In genomic region chr8:46881348-46881747, GRCm38 (mm10) we compare ENCODE assay signal across 21 mouse cellular contexts.
DNase-seq lines count a peak whose midpoint lies in the region; ATAC-seq and TF ChIP-seq lines count a peak whose summit lies in the region.
"Had no signal": no experiment of that assay in that cellular context is flagged by ENCODE, and none has a peak within 500 bp of the region (broad histone marks: within the 10 kb centered on the region; RNA-seq: fewer than 3 reads in every experiment).

No protein-coding gene starts in this region.

- H3K4me1 ChIP-seq in thymus, adult 2 months (replicated peaks; ENCODE audit: control insufficient read depth, insufficient read depth, low read length) = 0 out of 2 replicates have a peak, but pooled peaks cover 2% of the 10 kb centered on the region
- peaks cover 57% of the 10 kb centered on the region for H3K4me1 ChIP-seq in bone marrow macrophage, adult 2 months (ENCODE audit: control insufficient read depth, insufficient read depth, low read length)
- H3K4me1 ChIP-seq: stomach, embryonic 15.5 days had no signal

- H3K27me3 ChIP-seq in thymus, adult 2 months (ENCODE audit: control insufficient read depth, insufficient read depth, low read length) = no peaks in the 10 kb centered on the region
- H3K27me3 ChIP-seq: forebrain, embryonic 13.5 days; limb, embryonic 12.5 days; Patski; stomach, embryonic 15.5 days had no signal

- ATAC-seq in megakaryocyte, adult 5-6 weeks (ENCODE audit: poor library complexity, severe bottlenecking) = peak; percentile 43; the same call in 1 of the 2 replicates
- ATAC-seq: forebrain, embryonic 13.5 days; Patski had no signal

- H3K36me3 ChIP-seq in thymus, adult 2 months (ENCODE audit: control insufficient read depth, insufficient read depth, low read length) = no peaks in the 10 kb centered on the region
- H3K36me3 ChIP-seq: hindbrain, embryonic 10.5 days; limb, embryonic 12.5 days; midbrain, embryonic 10.5 days; stomach, embryonic 15.5 days had no signal

- DNase-seq in thymus, adult 2 months = peak; percentile 10
- no peak for DNase-seq in thymus, postnatal 10 days (ENCODE audit: low spot score in 2 of 2)
- DNase-seq in thymus, postnatal 36 days = peak; percentile 17 to 19
- no peak for DNase-seq in embryo, embryonic 9.5 days (ENCODE audit: extremely low spot score)
- DNase-seq in cerebellum, postnatal 36 days = no peak
- no peak for DNase-seq in adrenal gland, adult 18-20 months (ENCODE audit: low spot score in 2 of 2)
- DNase-seq: adrenal gland, adult 2 months; cerebellum, postnatal 25 days; gastrocnemius, postnatal 36 days; kidney, adult 18-20 months; lung, adult 2 months; right cerebral cortex, postnatal 14 days had no signal

- H3K4me3 ChIP-seq in thymus, adult 2 months (ENCODE audit: control insufficient read depth, insufficient read depth, low read length) = no peak overlapping the region
- H3K4me3 ChIP-seq in bone marrow macrophage, adult 2 months (ENCODE audit: insufficient read depth, low read length) = no peak overlapping the region
- H3K4me3 ChIP-seq: forebrain, embryonic 13.5 days; hindbrain, embryonic 10.5 days; left cerebral cortex, adult 2 months; limb, embryonic 12.5 days; midbrain, embryonic 10.5 days; stomach, embryonic 15.5 days had no signal

- no peak for TF ChIP-seq CTCF in thymus, adult 2 months (IDR thresholded peaks at IDR 0.05; ENCODE audit: borderline replicate concordance, control insufficient read depth, extremely low read depth, insufficient read depth, low read length, poor library complexity)
- TF ChIP-seq CTCF in bone marrow macrophage, adult 2 months (IDR thresholded peaks at IDR 0.05; ENCODE audit: low read depth, low read length) = no peak

- no peak for TF ChIP-seq POLR2A in thymus, adult 2 months (IDR thresholded peaks at IDR 0.05; ENCODE audit: control insufficient read depth, extremely low read depth, insufficient read depth, low read length, poor library complexity)
- TF ChIP-seq POLR2A in bone marrow macrophage, adult 2 months (IDR thresholded peaks at IDR 0.05; ENCODE audit: borderline replicate concordance, low read depth, low read length) = no peak

- H3K27ac ChIP-seq in thymus, adult 2 months (ENCODE audit: control insufficient read depth, insufficient read depth, low read length) = no peak overlapping the region
- H3K27ac ChIP-seq in bone marrow macrophage, adult 2 months (ENCODE audit: insufficient read depth, low read depth, low read length) = peak overlapping the region; percentile 82
- H3K27ac ChIP-seq: forebrain, embryonic 13.5 days; hindbrain, embryonic 10.5 days; left cerebral cortex, adult 2 months; limb, embryonic 12.5 days; midbrain, embryonic 10.5 days; stomach, embryonic 15.5 days had no signal

- 68% methylated on average over 6 of the region's 6 CpGs for WGBS in thymus, adult 2 months

Comparison
In these comparisons a context has a peak if more than half of its experiments do, and no peak if none do; other contexts are left out.
1. DNase-seq: peak in thymus, adult 2 months (single experiment) and thymus, postnatal 36 days (2 of 2); none in thymus, postnatal 10 days (0 of 2), embryo, embryonic 9.5 days (single experiment), cerebellum, postnatal 36 days (0 of 2) and adrenal gland, adult 18-20 months (0 of 2).